Mouse (Mus musculus): Measurements from ENCODE around the gene Ube2o.
A peak's percentile ranks its signal among the peaks of the same experiment; 100 is the strongest.
"Not testable (repeated sequence)": the region's sequence is repeated elsewhere in the genome, so short reads cannot be mapped to it uniquely, and the experiment has no call there.

Gene Ube2o

GRCm38 (mm10) chr11:116615735-116616437 lies 34.6 kb upstream of the Ube2o start:
- peak; percentile 71 for DNase-seq (ENCODE audit: low read depth)

DNA sequence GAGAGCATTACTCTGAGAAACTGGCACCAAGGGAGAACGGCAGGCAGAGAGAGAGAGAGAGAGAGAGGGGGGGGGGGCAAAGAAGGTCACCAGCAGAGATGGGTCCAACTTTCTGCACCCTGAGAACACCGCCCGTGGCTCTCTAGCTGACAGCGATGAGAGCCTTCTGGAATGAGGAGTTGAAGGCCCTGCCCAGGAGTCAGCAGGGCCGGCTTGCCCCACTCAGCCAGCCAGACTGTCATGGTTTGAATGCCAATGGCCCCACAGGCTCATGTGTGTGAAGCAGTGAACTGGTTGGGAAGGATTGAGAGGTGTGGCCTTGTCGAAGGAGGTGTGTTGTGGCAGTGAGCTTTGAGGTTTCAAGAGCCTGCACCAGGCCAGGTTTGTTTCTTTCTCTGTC lies 32.0 kb upstream of the Ube2o start:
- DNase-seq (ENCODE audit: low read depth), result no peak

- no peak for DNase-seq (ENCODE audit: low read depth)
These were observed 31.3 kb upstream of the Ube2o start for GRCm38 (mm10) chr11:116612554-116612953.

GRCm38 (mm10) chr11:116611883-116612282 lies 30.6 kb upstream of the Ube2o start:
- DNase-seq (ENCODE audit: low read depth), result no peak

- not testable (repeated sequence) for DNase-seq (ENCODE audit: low read depth)
These were observed 29.9 kb upstream of the Ube2o start for GRCm38 (mm10) chr11:116611168-116611567.

DNA sequence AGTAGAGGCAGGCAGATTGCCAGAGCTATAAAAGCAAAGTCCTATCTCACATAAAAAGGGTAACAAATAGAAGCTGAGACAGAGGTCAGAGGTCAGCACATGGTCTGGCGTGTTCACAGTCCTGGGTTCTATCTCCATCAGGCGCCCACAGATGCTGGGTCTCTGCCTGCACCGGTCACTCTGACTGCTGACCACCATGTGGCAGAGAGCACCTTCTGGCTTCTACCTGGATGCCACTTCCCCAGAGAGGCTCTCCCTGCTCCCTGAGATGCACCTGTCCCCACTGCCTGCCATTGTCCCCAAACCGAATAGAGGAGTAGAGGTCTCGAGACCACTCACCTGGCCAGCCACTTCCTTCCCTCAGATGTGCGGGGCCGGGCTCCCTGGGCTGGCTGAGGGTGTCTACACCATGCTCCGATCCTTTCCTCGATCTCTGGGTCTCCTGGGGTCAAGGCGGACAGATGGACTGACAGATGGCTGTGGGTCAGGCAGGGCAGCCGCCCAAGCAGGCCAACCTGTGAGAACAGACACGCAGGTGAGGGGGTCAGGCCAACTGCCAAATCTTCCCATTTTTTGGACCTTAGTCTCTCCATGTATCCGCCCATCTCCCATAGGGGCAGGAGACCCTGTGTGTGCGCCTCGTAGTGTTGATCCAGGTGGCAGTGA lies 28.9 kb upstream of the Ube2o start:
- DNase-seq (ENCODE audit: low read depth), result no peak

DNA sequence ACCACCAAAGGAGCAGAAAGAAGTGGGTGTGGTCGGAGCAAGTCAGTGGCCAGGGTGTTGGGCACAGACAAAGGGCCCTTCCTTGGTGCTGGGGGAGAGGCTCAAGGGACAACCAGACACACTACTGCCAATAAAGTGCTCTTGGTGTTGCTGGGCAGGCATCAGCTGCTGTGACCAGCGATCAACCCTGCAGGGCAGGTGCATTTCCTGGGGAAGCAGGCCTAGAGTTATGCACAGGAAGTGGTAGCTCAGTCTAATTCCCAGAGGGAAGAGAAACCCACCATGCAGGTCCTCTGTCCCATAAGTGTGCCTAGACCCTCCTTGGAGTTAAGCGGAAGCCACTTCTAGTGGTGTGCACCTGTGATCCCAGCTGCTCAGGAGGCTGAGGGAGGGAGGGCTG lies 26.5 kb upstream of the Ube2o start:
- no peak for DNase-seq (ENCODE audit: low read depth)

DNA sequence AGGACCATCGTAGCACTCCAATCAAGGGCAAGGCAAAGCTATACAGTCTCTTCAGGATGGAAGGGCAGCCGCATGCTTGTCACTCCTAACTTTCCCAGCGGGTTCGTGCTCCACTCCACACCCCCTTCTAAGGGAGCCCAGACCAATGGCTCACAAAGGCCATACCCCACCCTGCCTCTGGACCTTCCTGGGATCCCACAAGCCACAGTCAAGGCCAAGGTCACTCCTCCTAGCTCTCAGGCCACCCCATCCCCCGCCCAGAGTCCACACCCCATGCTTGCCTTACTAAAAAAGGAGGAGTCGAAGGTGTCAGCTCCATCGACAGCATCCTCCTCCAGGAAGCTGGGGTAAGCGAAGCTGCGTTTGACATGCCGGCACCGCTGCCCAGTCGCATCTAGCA lies 22.9 kb upstream of the Ube2o start:
- no peak for DNase-seq (ENCODE audit: low read depth)

- DNase-seq (ENCODE audit: low read depth), result peak; percentile 54
These were observed 22.1 kb upstream of the Ube2o start for GRCm38 (mm10) chr11:116603339-116603738.

DNA sequence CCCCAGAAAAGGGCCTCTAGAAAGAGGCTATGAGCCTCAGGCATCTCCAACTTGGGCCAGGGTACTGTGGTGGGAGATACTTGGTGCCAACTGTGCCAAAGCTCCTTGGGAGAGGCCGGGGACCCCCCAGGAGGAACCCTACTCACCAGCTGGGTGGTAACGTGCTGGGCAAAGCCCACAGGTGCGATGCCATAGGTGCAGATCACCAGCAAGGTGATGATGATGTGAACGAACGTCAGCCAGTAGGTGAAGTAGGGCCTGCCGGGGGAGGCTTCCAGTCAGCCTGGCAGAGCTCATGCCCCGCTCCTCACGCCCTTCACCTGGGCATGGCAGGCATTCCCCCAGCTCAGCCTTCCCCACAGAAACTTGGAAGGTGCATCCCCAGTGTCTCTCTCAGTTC lies 20.8 kb upstream of the Ube2o start:
- no peak for DNase-seq (ENCODE audit: low read depth)

DNA sequence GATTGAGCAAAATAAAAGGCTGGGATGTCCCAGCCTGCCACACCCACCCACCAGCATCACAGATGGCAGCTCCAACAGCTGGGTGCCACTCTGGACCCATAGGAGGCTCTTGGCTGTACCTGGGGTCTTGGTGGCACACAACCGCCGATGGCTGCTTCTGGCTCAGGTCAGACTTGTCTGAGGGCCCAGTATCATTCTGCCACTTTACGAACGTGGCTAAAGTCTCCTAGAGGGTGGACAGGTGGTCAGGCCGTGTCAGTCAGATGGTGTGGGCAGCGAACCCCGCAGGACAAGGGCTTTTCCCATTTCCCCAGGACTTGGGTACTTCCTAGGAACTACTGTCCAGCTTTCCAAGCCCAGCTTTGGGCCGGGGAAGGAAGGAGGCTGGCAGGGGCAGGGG lies 19.9 kb upstream of the Ube2o start:
- no peak for DNase-seq (ENCODE audit: low read depth)

- no peak for DNase-seq (ENCODE audit: low read depth)
These were observed 18.0 kb upstream of the Ube2o start for GRCm38 (mm10) chr11:116599230-116599629.

- no peak for DNase-seq (ENCODE audit: low read depth)
These were observed 16.9 kb upstream of the Ube2o start for GRCm38 (mm10) chr11:116598193-116598592.

DNA sequence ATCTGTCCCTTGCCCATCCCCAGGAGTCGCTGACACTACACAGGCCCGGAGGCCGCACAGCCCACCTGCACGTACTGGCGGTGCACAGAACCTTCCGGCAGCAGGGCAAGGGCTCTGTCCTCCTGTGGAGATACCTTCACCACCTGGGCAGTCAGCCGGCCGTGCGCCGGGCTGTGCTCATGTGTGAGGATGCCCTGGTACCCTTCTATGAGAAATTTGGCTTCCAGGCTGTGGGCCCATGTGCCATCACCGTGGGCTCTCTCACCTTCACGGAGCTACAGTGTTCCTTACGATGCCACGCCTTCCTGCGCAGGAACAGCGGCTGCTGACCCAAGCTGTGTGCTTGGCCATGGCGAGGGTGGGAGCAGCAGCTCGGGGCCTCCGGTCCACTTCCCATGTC lies 15.5 kb upstream of the Ube2o start:
- DNase-seq (ENCODE audit: low read depth), result no peak

DNA sequence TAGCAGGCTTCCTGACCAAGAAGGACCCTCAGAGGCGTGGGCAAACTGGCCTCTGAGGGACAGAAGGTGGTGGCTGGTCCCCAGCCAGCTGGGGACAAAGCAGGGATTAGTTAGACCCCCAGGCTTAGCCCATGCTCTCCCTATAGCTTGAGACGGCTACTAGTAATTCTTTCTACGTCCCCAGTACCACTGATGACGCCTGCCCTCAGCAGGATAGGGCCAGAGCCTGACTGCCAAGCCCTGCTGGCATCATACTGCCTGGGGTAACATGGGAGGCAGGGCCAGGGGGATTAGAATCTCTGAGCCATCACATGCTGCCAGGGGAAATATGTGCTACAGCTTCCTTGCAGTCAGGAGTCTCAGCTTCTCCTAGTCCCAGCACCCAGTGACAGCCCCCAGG lies 12.1 kb upstream of the Ube2o start:
- DNase-seq (ENCODE audit: low read depth), result no peak

- peak; percentile 90 for DNase-seq (ENCODE audit: low read depth)
These were observed 11.2 kb upstream of the Ube2o start for GRCm38 (mm10) chr11:116592428-116592827.

DNA sequence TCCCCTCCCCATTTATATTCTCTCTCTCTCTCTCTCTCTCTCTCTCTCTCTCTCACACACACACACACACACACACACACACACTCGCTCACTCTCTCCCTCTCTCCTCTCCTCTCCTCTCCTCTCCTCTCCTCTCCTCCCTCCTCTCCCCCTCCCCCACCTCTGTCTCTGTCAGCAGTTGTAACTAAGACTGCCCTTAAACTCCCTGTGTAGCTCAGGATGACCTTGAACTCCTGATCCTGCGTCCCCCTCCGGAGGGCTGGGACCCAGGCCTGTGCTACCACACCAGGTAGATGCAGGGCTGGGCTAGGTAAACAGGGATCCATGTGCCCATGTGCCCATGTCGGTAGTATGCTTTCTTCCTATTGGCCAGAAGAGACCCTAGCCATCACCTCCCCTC lies 10.4 kb upstream of the Ube2o start:
- DNase-seq (ENCODE audit: low read depth), result no peak

DNA sequence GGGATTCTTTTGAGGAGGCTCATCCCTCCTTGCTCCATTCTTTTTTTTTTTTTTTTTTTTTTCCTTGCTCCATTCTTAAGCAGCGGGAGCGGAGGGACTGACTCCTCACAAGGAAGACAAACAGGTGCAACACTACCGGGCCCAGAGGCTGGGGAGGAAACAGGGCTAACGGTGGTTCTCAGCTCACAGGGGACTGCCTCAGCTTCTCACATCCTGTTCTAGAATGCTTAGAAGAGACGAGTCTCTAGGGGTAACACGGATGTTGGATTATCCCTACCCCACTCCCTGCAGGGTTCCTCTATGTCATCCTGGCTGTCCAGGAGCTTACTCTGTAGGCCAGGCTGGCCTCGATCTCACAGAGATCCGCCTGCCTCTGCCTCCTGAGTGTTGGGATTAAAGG lies 8.3 kb upstream of the Ube2o start:
- DNase-seq (ENCODE audit: low read depth), result no peak

DNA sequence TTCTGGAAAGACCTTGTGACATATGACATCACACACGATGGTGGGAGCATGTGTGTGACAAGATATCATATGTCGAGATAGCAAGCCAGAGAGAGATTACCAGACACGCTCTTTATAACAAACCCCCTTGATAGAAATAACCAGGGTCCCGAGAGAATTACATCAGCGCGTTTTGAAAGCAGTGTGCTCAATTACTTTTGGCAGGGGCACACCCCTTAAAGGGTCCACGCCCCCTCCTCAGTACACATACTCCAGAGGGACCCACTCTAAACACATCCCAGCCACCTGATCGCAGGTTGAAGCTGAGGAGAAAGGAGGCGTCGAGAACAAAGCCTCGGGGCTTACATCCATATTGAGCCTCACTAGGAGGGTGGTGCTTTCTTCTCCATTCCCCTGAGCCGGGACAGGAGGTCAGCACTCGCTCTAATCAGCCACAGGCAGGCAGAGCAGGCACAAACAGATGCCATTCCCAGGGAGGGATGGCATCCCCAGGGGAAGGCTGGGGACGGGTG lies 7.8 kb upstream of the Ube2o start:
- DNase-seq (ENCODE audit: low read depth), result no peak

GRCm38 (mm10) chr11:116586801-116587631 lies 5.8 kb upstream of the Ube2o start:
- peak; percentile 87 for DNase-seq (ENCODE audit: low read depth)

GRCm38 (mm10) chr11:116586310-116586709 lies 5.1 kb upstream of the Ube2o start, which contains the start of gene Aanat:
TSS of gene Aanat (plus strand) at chr11:116586432.
- DNase-seq (ENCODE audit: low read depth), result no peak

DNA sequence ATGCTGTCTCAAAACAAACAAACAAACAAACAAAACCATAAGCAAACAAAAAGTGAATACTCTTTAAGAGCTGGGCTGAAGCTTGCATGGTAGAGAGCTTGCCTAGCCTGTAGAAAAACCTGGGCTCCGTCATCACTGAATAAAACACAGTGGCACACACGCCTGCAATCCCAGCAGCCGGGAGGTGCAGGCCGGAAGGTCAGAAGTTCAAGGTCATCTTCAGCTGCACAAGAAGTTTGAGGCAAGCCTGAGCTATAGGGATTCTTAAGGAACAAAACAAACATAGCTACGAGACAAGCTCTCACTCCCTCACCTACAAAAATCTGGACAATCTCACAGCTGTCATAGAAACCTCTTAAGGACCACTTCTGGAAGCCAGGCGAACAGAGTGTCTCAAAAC lies 4.4 kb upstream of the Ube2o start:
- DNase-seq (ENCODE audit: low read depth), result no peak

Measured in naive thymus-derived CD4-positive, alpha-beta T cell, adult 2 months (primary cell).